Mouse (Mus musculus) spleen, adult 2 months (tissue): ENCODE results near the gene Plekha5.

Experiments
- CTCF ChIP-seq: fragments of 200-500 bp; IDR thresholded peaks from 2 replicates; pipeline ENCODE4 v1.5.1; 2011; ENCODE audit warnings: mild to moderate bottlenecking, inconsistent platforms; ENCODE audit not compliant: insufficient read depth, insufficient read length, insufficient replicate concordance; ENCODE audit errors: extremely low read depth
- POLR2A ChIP-seq: fragments of 200-500 bp; IDR thresholded peaks from 2 replicates; pipeline ENCODE4 v1.6.1; 2011; ENCODE audit warnings: low read depth, low read length, inconsistent platforms

DNA sequence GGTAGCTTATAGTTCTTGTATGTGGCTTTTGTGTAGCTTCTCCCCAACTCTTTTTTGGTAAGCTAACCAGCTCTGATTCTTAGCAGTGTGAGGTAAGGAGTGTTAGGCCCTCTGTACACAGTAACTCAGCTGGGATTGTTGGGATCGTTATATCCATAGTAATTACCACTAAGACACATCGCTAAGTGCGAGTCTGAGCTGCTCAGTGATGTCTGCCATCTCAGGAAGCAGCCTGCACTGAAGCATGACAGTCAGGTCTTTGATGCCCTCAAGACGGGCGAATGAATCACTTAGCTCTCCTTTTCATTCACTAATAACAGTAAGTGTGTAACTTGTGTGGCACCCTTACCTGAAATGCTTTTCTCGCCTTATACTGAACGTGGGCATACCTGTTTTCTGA, 36.5 kb downstream of the Plekha5 start:
- no peak for TF ChIP-seq CTCF
- no peak for TF ChIP-seq POLR2A
